Mouse (Mus musculus) E14TG2a.4 (cell line): Measurements from ENCODE around the gene Ano6.

ENCODE experiments used
- H3K27me3 ChIP-seq: 2 replicates; pipeline ENCODE4 v1.6.1; 2014; ENCODE audit warnings: low read length, control low read depth; ENCODE audit not compliant: insufficient read depth
- H3K36me3 ChIP-seq: 2 replicates; pipeline ENCODE4 v1.6.1; 2014; ENCODE audit warnings: low read length, control low read depth; ENCODE audit not compliant: insufficient read depth
- H3K4me1 ChIP-seq: replicated peaks from 2 replicates; pipeline ENCODE4 v1.6.1; 2014; ENCODE audit warnings: low read depth, low read length, control low read depth
- H3K4me3 ChIP-seq: replicated peaks from 2 replicates; pipeline ENCODE4 v1.5.1; 2014; ENCODE audit warnings: mild to moderate bottlenecking, low read length
- H3K9me3 ChIP-seq: 2 replicates; pipeline ENCODE4 v1.6.1; 2014; ENCODE audit warnings: low read length, control low read depth
- CTCF ChIP-seq: conservative IDR thresholded peaks from 2 replicates; pipeline ENCODE4 v1.5.1; 2014; ENCODE audit warnings: low read length
- NANOG ChIP-seq: IDR thresholded peaks from 2 replicates; pipeline ENCODE4 v1.6.1; 2014; ENCODE audit warnings: borderline replicate concordance, low read length, mixed read lengths
- POU5F1 ChIP-seq: IDR thresholded peaks from 2 replicates; pipeline ENCODE4 v1.6.1; 2014; ENCODE audit warnings: low read length, borderline replicate concordance

Gene Ano6

GRCm38 (mm10) chr15:95874216-95874615, 83.6 kb downstream of the Ano6 start:
- no peak for TF ChIP-seq NANOG
- TF ChIP-seq POU5F1, result no peak
- TF ChIP-seq CTCF, result no peak
- Histone ChIP-seq H3K9me3 (no peaks in the 10 kb centered on the region), H3K36me3 (peaks cover 9% of the 10 kb centered on the region; the same call in 1 of the 2 replicates), H3K4me1 (peaks cover 6% of the 10 kb centered on the region), H3K27me3 (no peaks in the 10 kb centered on the region), H3K4me3 (no peak overlapping the region)

GRCm38 (mm10) chr15:95874726-95875125, 84.1 kb downstream of the Ano6 start:
- H3K9me3 ChIP-seq, result no peaks in the 10 kb centered on the region
- peaks cover 6% of the 10 kb centered on the region for H3K4me1 ChIP-seq
- TF ChIP-seq CTCF (no peak), POU5F1 (no peak), NANOG (no peak)
- H3K4me3 ChIP-seq, result no peak overlapping the region
- H3K27me3 ChIP-seq, result no peaks in the 10 kb centered on the region
- H3K36me3 ChIP-seq, result peaks cover 9% of the 10 kb centered on the region; the same call in 1 of the 2 replicates

- H3K9me3 ChIP-seq, result no peaks in the 10 kb centered on the region
- TF ChIP-seq NANOG (no peak), POU5F1 (no peak), CTCF (no peak)
- no peak overlapping the region for H3K4me3 ChIP-seq
- H3K27me3 ChIP-seq, result no peaks in the 10 kb centered on the region
- peaks cover 16% of the 10 kb centered on the region for H3K4me1 ChIP-seq
- peaks cover 9% of the 10 kb centered on the region; the same call in 1 of the 2 replicates for H3K36me3 ChIP-seq
These were observed 85.3 kb downstream of the Ano6 start for GRCm38 (mm10) chr15:95875898-95876297.

DNA sequence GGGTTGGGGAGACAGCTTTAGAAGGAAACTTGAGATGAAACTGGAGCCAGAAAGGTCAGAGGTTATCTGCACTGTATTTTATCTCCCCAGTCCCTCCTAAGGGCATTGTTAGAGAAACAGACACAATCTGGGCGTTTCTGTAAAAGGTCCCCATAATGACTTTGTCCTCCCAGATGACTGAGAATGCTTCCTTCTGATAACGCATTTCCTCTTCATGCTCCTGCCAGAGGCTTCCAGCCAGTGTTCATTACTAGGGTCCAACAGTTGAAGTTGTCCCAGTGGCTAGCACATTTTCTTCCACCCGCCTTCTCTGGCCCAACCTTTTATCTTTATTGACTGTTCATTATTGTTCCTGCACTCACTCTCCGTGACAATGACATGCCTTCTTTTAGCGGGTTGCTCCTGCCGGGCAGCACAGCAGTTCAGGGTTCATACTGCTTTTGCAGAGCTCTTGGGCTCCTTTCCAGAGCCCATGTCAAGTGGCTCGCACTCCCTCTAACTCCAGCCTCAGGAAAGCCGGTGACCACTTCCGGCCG, 90.0 kb downstream of the Ano6 start:
- Histone ChIP-seq H3K36me3 (no peaks in the 10 kb centered on the region), H3K4me1 (peaks cover 23% of the 10 kb centered on the region), H3K27me3 (no peaks in the 10 kb centered on the region), H3K9me3 (no peaks in the 10 kb centered on the region), H3K4me3 (no peak overlapping the region)
- TF ChIP-seq NANOG, result no peak
- TF ChIP-seq POU5F1, result no peak
- TF ChIP-seq CTCF, result no peak

GRCm38 (mm10) chr15:95882436-95882835, 91.8 kb downstream of the Ano6 start:
- H3K4me3 ChIP-seq, result no peak overlapping the region

DNA sequence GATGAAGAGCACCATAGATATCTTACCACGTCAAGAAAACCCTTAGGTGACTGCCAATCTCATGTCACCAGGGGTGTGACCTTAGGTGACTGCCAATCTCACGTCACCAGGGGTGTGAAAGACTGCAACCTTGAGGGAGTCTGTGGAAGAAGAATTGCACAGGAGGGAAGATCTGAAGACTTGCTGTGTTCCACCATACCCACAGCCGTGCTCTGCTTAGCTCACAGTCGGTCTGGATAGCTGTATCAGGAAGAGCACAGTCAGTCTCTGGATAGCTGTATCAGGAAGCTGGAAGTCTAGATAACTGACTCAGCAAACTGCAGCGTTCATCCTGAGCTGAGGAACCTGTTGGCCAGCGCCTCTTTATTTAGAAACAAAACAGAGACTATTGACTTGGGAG, 92.9 kb downstream of the Ano6 start:
- Histone ChIP-seq H3K9me3 (no peaks in the 10 kb centered on the region), H3K4me3 (no peak overlapping the region), H3K36me3 (peaks cover 6% of the 10 kb centered on the region; the same call in 1 of the 2 replicates), H3K4me1 (peaks cover 35% of the 10 kb centered on the region), H3K27me3 (no peaks in the 10 kb centered on the region)
- TF ChIP-seq NANOG, result no peak
- no peak for TF ChIP-seq POU5F1

More at GRCm38 (mm10) chr15:95882436-95882835, 91.8 kb downstream of the Ano6 start:
- Histone ChIP-seq H3K4me1 (peaks cover 35% of the 10 kb centered on the region), H3K36me3 (no peaks in the 10 kb centered on the region), H3K27me3 (no peaks in the 10 kb centered on the region), H3K9me3 (no peaks in the 10 kb centered on the region)
- no peak for TF ChIP-seq POU5F1
- no peak for TF ChIP-seq CTCF

- H3K9me3 ChIP-seq, result 0 out of 2 replicates have a peak, but pooled peaks cover 4% of the 10 kb centered on the region
- no peak overlapping the region for H3K4me3 ChIP-seq
- TF ChIP-seq POU5F1 (no peak), CTCF (no peak), NANOG (no peak)
- H3K27me3 ChIP-seq, result no peaks in the 10 kb centered on the region
- H3K4me1 ChIP-seq, result peaks cover 34% of the 10 kb centered on the region
- peaks cover 8% of the 10 kb centered on the region; the same call in 1 of the 2 replicates for H3K36me3 ChIP-seq
These were observed 94.3 kb downstream of the Ano6 start for GRCm38 (mm10) chr15:95884658-95885620.

GRCm38 (mm10) chr15:95885953-95886820, 95.5 kb downstream of the Ano6 start:
- no peaks in the 10 kb centered on the region for H3K27me3 ChIP-seq
- TF ChIP-seq CTCF, result no peak
- TF ChIP-seq POU5F1, result no peak
- TF ChIP-seq NANOG, result no peak
- H3K4me1 ChIP-seq, result peaks cover 25% of the 10 kb centered on the region
- H3K4me3 ChIP-seq, result no peak overlapping the region
- 0 out of 2 replicates have a peak, but pooled peaks cover 5% of the 10 kb centered on the region for H3K9me3 ChIP-seq
- H3K36me3 ChIP-seq, result peaks cover 8% of the 10 kb centered on the region; the same call in 1 of the 2 replicates
